Mouse (Mus musculus) hindbrain, embryonic 14.5 days (tissue): ENCODE measurements around the gene 1110008P14Rik. TPM values are rescaled to one million over a fixed set of nuclear protein-coding genes. Genes with fewer than 3 reads are reported as not detected.

Experiments
- ATAC-seq: fragments of 200-750 bp; cut with Nextera tagmentation; 2 replicates; pipeline ENCODE4 v1.8.0; 2017; ENCODE audit warnings: moderate number of reproducible peaks, mild to moderate bottlenecking, moderate TSS enrichment, moderate library complexity; ENCODE audit not compliant: low FRiP score
- DNase-seq: peaks from one replicate; pipeline ENCODE4 v3.0.0-alpha.2; 2015; ENCODE audit warnings: low spot score
- H3K27ac ChIP-seq: fragments of 300-500 bp; sonication (generic); 2 replicates; pipeline ENCODE4 v1.5.1; 2014; ENCODE audit warnings: mild to moderate bottlenecking, moderate library complexity
- H3K27me3 ChIP-seq: fragments of 300-500 bp; sonication (generic); 2 replicates; pipeline ENCODE4 v1.6.1; 2014; ENCODE audit warnings: mild to moderate bottlenecking, low read length, mixed read lengths; ENCODE audit not compliant: control insufficient read depth, insufficient read depth
- H3K36me3 ChIP-seq: fragments of 300-500 bp; sonication (generic); replicated peaks from 2 replicates; pipeline ENCODE4 v1.6.1; 2014; ENCODE audit not compliant: control insufficient read depth, insufficient read depth
- H3K4me1 ChIP-seq: fragments of 300-500 bp; sonication (generic); replicated peaks from 2 replicates; pipeline ENCODE4 v1.6.1; 2014; ENCODE audit warnings: antibody characterized with exemption, low read length, mixed read lengths; ENCODE audit not compliant: control insufficient read depth, insufficient read depth
- H3K4me2 ChIP-seq: fragments of 300-500 bp; sonication (generic); replicated peaks from 2 replicates; pipeline ENCODE4 v1.6.1; 2014; ENCODE audit warnings: mild to moderate bottlenecking, moderate library complexity
- H3K4me3 ChIP-seq: fragments of 300-500 bp; sonication (generic); replicated peaks from 2 replicates; pipeline ENCODE4 v1.5.1; 2014; ENCODE audit warnings: mild to moderate bottlenecking, low read length
- H3K9ac ChIP-seq: fragments of 300-500 bp; sonication (generic); 2 replicates; pipeline ENCODE4 v1.6.1; 2014
- H3K9me3 ChIP-seq: fragments of 300-500 bp; sonication (generic); 2 replicates; pipeline ENCODE4 v1.6.1; 2016; ENCODE audit warnings: low read length; ENCODE audit not compliant: control insufficient read depth
- WGBS: fragments of 180-500 bp; shearing (Covaris S2); extraction: QIAGEN DNeasy Blood & Tissue Kit; methylation state at CpG from one replicate; pipeline ENCODE4 v1.1.7; 2014; 5-methylcytosine and 5-hydroxymethylcytosine counted together
- polyA plus RNA-seq: library from polyadenylated mRNA; unstranded; fragments of >200 nt; fragmentation: Nextera tagmentation; extraction: Ambion mirVana; gene quantifications from 2 replicates; pipeline ENCODE4 v1.2.1, GENCODE M21; 2014

Gene 1110008P14Rik
- polyA plus RNA-seq, 1 experiment from 2014 or later, result 175 TPM

- Histone ChIP-seq H3K4me2 (peak overlapping the region; percentile 76), H3K36me3 (peaks cover 27% of the 10 kb centered on the region), H3K4me3 (no peak overlapping the region), H3K9ac (peak overlapping the region; percentile 96; the same call in 1 of the 2 replicates), H3K4me1 (peaks cover 24% of the 10 kb centered on the region), H3K27ac (no peak overlapping the region), H3K9me3 (no peaks in the 10 kb centered on the region), H3K27me3 (no peaks in the 10 kb centered on the region)
- DNase-seq (no peak), ATAC-seq (no peak)
- 50% methylated on average over 13 of the region's 13 CpGs for WGBS
Measured at GRCm38 (mm10) chr2:32350471-32351051, 31.2 kb downstream of the 1110008P14Rik start.

DNA sequence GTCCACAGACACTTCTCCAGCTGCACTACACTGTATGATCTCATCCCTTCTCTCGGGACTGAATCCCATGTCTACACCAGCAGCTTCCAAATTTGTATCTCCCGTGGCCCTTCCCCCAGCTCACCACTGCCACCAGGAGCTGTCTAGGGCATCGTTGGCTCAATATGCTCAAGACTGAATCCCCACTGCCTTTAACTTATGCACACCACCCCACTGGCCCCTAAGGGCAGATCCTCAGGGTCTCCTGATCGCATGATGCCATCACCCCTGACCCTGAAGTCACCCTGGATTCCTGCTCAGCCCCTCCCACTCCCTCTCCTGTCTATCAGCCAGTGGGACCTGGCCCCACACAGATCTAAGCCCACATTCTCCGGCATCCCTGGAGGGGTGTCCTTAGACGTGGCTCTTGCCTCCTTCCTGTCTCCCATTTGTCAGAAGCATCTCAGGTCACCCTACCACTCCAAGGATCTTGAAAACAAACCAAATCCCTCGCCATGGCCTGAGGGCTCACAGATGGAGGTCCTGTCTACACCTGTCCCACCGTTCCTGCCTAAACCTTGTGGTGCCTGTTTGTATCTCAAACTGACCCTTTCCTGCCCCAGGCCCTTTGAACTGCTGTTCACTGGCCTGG lies 32.0 kb downstream of the 1110008P14Rik start:
- no peaks in the 10 kb centered on the region for H3K27me3 ChIP-seq
- H3K9me3 ChIP-seq, result no peaks in the 10 kb centered on the region
- H3K4me2 ChIP-seq, result peak overlapping the region; percentile 76; the same call in 1 of the 2 replicates
- peaks cover 27% of the 10 kb centered on the region for H3K36me3 ChIP-seq
- no peak for ATAC-seq
- H3K9ac ChIP-seq, result no peak overlapping the region
- 69% methylated on average over 8 of the region's 8 CpGs for WGBS
- no peak overlapping the region for H3K27ac ChIP-seq
- no peak overlapping the region for H3K4me3 ChIP-seq
- no peak for DNase-seq
- peaks cover 24% of the 10 kb centered on the region for H3K4me1 ChIP-seq

GRCm38 (mm10) chr2:32348311-32348710 lies 33.4 kb downstream of the 1110008P14Rik start:
- Histone ChIP-seq H3K9me3 (no peaks in the 10 kb centered on the region), H3K4me1 (peaks cover 27% of the 10 kb centered on the region), H3K27ac (no peak overlapping the region), H3K4me3 (no peak overlapping the region), H3K4me2 (no peak overlapping the region), H3K9ac (no peak overlapping the region), H3K27me3 (no peaks in the 10 kb centered on the region), H3K36me3 (peaks cover 31% of the 10 kb centered on the region)
- DNase-seq, result no peak
- WGBS, result 83% methylated on average over 11 of the region's 11 CpGs
- no peak for ATAC-seq

DNA sequence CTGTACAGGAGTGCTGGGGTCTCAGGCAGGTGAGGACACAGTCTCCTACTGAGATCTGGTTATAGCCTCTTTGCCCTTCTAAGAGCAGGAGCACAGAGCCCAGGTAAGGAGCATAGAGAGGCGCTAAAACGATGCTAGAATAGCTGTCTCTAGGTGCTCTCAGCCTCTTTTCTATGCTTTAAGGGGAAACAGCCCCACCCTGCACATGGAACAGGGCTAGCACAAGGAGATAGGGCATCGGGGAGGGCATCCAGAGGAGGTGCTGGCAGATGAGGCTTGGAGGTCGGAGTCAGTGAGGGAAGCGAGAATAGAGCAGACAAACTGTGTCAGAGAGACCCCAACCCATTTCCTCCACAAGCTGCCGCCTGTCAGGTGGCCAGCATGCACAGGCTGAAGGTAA lies 34.7 kb downstream of the 1110008P14Rik start:
- Histone ChIP-seq H3K4me1 (peaks cover 30% of the 10 kb centered on the region), H3K27ac (no peak overlapping the region), H3K4me2 (no peak overlapping the region), H3K9me3 (no peaks in the 10 kb centered on the region), H3K27me3 (no peaks in the 10 kb centered on the region), H3K9ac (no peak overlapping the region), H3K36me3 (peaks cover 31% of the 10 kb centered on the region), H3K4me3 (no peak overlapping the region)
- WGBS, result 80% methylated on average over 6 of the region's 6 CpGs
- DNase-seq (no peak), ATAC-seq (no peak)

GRCm38 (mm10) chr2:32344598-32345321 lies 37.0 kb downstream of the 1110008P14Rik start:
- Histone ChIP-seq H3K4me1 (peaks cover 13% of the 10 kb centered on the region), H3K36me3 (peaks cover 34% of the 10 kb centered on the region), H3K9ac (no peak overlapping the region), H3K27ac (no peak overlapping the region), H3K4me2 (no peak overlapping the region), H3K4me3 (no peak overlapping the region), H3K27me3 (no peaks in the 10 kb centered on the region), H3K9me3 (no peaks in the 10 kb centered on the region)
- DNase-seq (no peak), ATAC-seq (no peak)
- 68% methylated on average over 14 of the region's 14 CpGs for WGBS

GRCm38 (mm10) chr2:32344056-32344455 lies 37.7 kb downstream of the 1110008P14Rik start:
- H3K27me3 ChIP-seq, result no peaks in the 10 kb centered on the region
- H3K4me2 ChIP-seq, result no peak overlapping the region
- H3K36me3 ChIP-seq, result peaks cover 37% of the 10 kb centered on the region
- H3K9me3 ChIP-seq, result no peaks in the 10 kb centered on the region
- DNase-seq (no peak), ATAC-seq (no peak)
- 67% methylated on average over 10 of the region's 10 CpGs for WGBS
- peaks cover 13% of the 10 kb centered on the region for H3K4me1 ChIP-seq
- no peak overlapping the region for H3K9ac ChIP-seq
- H3K27ac ChIP-seq, result no peak overlapping the region
- H3K4me3 ChIP-seq, result no peak overlapping the region

DNA sequence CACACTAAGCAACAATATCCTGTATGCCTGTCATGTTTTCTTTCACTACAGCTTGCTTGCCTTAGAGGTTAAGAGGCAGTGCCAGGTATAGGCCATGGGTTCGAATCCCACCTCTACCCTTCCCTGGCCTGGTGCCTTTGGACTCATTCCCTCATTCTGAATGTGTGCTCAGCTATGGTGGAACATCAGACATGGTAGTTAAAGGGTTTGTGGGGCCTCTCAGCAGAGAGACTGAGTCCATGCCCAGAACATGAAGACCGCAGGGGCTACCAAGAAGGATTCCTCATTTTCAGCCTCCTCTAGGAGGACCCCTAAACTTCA lies 38.4 kb downstream of the 1110008P14Rik start:
- H3K4me3 ChIP-seq, result no peak overlapping the region
- ATAC-seq, result no peak
- H3K27ac ChIP-seq, result no peak overlapping the region
- DNase-seq, result no peak
- H3K27me3 ChIP-seq, result no peaks in the 10 kb centered on the region
- WGBS, result 95% methylated on average over 2 of the region's 2 CpGs
- no peaks in the 10 kb centered on the region for H3K9me3 ChIP-seq
- no peak overlapping the region for H3K4me2 ChIP-seq
- H3K9ac ChIP-seq, result no peak overlapping the region
- H3K36me3 ChIP-seq, result peaks cover 37% of the 10 kb centered on the region
- H3K4me1 ChIP-seq, result peaks cover 13% of the 10 kb centered on the region

DNA sequence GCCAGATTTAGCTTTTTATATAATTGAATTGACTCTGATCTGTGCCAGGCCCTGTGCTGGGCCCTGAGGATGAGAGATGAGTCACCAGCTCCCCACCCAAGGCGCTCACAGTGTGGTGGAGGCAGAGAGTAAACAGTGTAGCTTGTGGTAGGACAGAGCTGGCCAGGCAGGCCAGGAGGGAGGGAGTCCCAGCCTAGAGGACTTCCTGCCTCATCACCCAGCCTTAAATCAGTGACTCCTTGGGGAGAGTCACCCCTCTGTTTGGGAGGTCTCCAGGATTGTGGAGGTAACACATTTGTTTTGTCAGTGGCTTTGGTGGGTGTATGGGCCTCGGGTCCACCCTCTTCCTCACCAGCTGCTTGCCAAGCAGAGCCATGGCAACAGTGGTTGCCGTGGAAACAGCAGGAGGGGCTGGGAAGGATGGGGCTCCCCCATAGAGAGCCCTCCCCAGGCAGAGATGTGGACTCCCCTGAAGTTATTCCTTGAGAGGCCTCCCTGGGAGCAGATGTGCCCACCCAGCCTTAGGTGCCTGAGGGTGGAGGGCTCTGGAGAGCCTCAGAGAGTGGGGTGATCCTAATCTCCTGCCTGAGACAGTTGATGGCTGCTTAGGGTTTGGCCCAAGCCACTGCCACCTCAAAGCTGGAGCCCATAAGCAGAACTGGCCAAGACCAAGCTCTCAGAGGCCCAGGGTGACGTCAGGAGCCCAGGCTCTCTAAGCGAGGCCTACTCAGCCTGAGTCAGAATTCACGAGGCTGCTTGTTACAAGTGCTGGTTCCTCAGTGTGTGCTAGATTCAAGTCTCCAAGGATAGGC lies 39.0 kb downstream of the 1110008P14Rik start:
- no peaks in the 10 kb centered on the region for H3K9me3 ChIP-seq
- H3K4me3 ChIP-seq, result no peak overlapping the region
- no peaks in the 10 kb centered on the region for H3K27me3 ChIP-seq
- no peak overlapping the region; the same call in 1 of the 2 replicates for H3K9ac ChIP-seq
- peaks cover 13% of the 10 kb centered on the region for H3K4me1 ChIP-seq
- ATAC-seq, result peak; percentile 54; the same call in 1 of the 2 replicates
- WGBS, result 69% methylated on average over 6 of the region's 6 CpGs
- H3K36me3 ChIP-seq, result peaks cover 37% of the 10 kb centered on the region
- H3K27ac ChIP-seq, result no peak overlapping the region
- no peak overlapping the region for H3K4me2 ChIP-seq
- DNase-seq, result no peak

- H3K4me1 ChIP-seq, result peaks cover 13% of the 10 kb centered on the region
- 88% methylated on average over 4 of the region's 4 CpGs for WGBS
- H3K27ac ChIP-seq, result no peak overlapping the region
- ATAC-seq (no peak), DNase-seq (no peak)
- H3K9ac ChIP-seq, result no peak overlapping the region
- H3K4me3 ChIP-seq, result no peak overlapping the region
- no peak overlapping the region for H3K4me2 ChIP-seq
- H3K36me3 ChIP-seq, result peaks cover 42% of the 10 kb centered on the region
- no peaks in the 10 kb centered on the region for H3K9me3 ChIP-seq
- H3K27me3 ChIP-seq, result no peaks in the 10 kb centered on the region
Measured at GRCm38 (mm10) chr2:32342039-32342438, 39.7 kb downstream of the 1110008P14Rik start.
